Mouse (Mus musculus): ENCODE results near the gene Eif4g3. TPM values are rescaled to one million over a fixed set of nuclear protein-coding genes. Genes with fewer than 3 reads are reported as not detected.

Eif4g3 gene
- polyA plus RNA-seq, 1 experiment from 2014 or later: 56.9 TPM

- Histone ChIP-seq H3K36me3 (ENCODE audit: control insufficient read depth, insufficient read depth, low read length) (no peaks in the 10 kb centered on the region), H3K4me3 (ENCODE audit: low read depth, low read length) (peak overlapping the region; percentile 100), H3K9me3 (ENCODE audit: control insufficient read depth, low read length) (no peaks in the 10 kb centered on the region), H3K4me1 (replicated peaks; ENCODE audit: control insufficient read depth, insufficient read depth, low read length) (peaks cover 5% of the 10 kb centered on the region; the same call in 1 of the 2 replicates), H3K27me3 (ENCODE audit: control insufficient read depth, insufficient read depth, low read length) (no peaks in the 10 kb centered on the region), H3K4me2 (replicated peaks; ENCODE audit: low read depth, low read length) (peak overlapping the region; percentile 80), H3K27ac (ENCODE audit: low read depth, low read length) (peak overlapping the region; percentile 99), H3K9ac (ENCODE audit: low read depth, low read length) (peak overlapping the region; percentile 98)
- ATAC-seq (ENCODE audit: low FRiP score) (peak; percentile 96), DNase-seq (ENCODE audit: low spot score) (peak; percentile 99)
- WGBS: 1% methylated on average over 42 of the region's 68 CpGs
Observed at GRCm38 (mm10) chr4:138216891-138217392, 224.1 kb downstream of the Eif4g3 start.

GRCm38 (mm10) chr4:138217441-138217840 lies 224.6 kb downstream of the Eif4g3 start:
- H3K9ac ChIP-seq (ENCODE audit: low read depth, low read length): peak overlapping the region; percentile 98
- DNase-seq (ENCODE audit: low spot score) (peak; percentile 47), ATAC-seq (ENCODE audit: low FRiP score) (0 out of 2 replicates have a peak, but pooled peaks have one; percentile 25)
- peak overlapping the region; percentile 100 for H3K4me3 ChIP-seq (ENCODE audit: low read depth, low read length)
- peaks cover 5% of the 10 kb centered on the region; the same call in 1 of the 2 replicates for H3K4me1 ChIP-seq (replicated peaks; ENCODE audit: control insufficient read depth, insufficient read depth, low read length)
- WGBS: under 1% methylated on average over 36 of the region's 36 CpGs
- peak overlapping the region; percentile 80 for H3K4me2 ChIP-seq (replicated peaks; ENCODE audit: low read depth, low read length)
- H3K27ac ChIP-seq (ENCODE audit: low read depth, low read length): peak overlapping the region; percentile 99
- H3K27me3 ChIP-seq (ENCODE audit: control insufficient read depth, insufficient read depth, low read length): no peaks in the 10 kb centered on the region
- H3K9me3 ChIP-seq (ENCODE audit: control insufficient read depth, low read length): no peaks in the 10 kb centered on the region
- H3K36me3 ChIP-seq (ENCODE audit: control insufficient read depth, insufficient read depth, low read length): no peaks in the 10 kb centered on the region

- Histone ChIP-seq H3K27me3 (ENCODE audit: control insufficient read depth, insufficient read depth, low read length) (no peaks in the 10 kb centered on the region), H3K36me3 (ENCODE audit: control insufficient read depth, insufficient read depth, low read length) (no peaks in the 10 kb centered on the region), H3K4me1 (replicated peaks; ENCODE audit: control insufficient read depth, insufficient read depth, low read length) (peaks cover 5% of the 10 kb centered on the region; the same call in 1 of the 2 replicates), H3K9ac (ENCODE audit: low read depth, low read length) (peak overlapping the region; percentile 98), H3K4me2 (replicated peaks; ENCODE audit: low read depth, low read length) (peak overlapping the region; percentile 80), H3K27ac (ENCODE audit: low read depth, low read length) (peak overlapping the region; percentile 99; the same call in 1 of the 2 replicates), H3K4me3 (ENCODE audit: low read depth, low read length) (peak overlapping the region; percentile 100), H3K9me3 (ENCODE audit: control insufficient read depth, low read length) (no peaks in the 10 kb centered on the region)
- DNase-seq (ENCODE audit: low spot score) (no peak), ATAC-seq (ENCODE audit: low FRiP score) (no peak)
- WGBS: 89% methylated on average over 11 of the region's 11 CpGs
Observed at GRCm38 (mm10) chr4:138217951-138218685, 225.3 kb downstream of the Eif4g3 start.

- no peak for DNase-seq (ENCODE audit: low spot score)
- 89% methylated on average over 5 of the region's 5 CpGs for WGBS
- no peaks in the 10 kb centered on the region for H3K9me3 ChIP-seq (ENCODE audit: control insufficient read depth, low read length)
- no peak overlapping the region for H3K4me3 ChIP-seq (ENCODE audit: low read depth, low read length)
- H3K27ac ChIP-seq (ENCODE audit: low read depth, low read length): no peak overlapping the region
- peaks cover 7% of the 10 kb centered on the region for H3K36me3 ChIP-seq (ENCODE audit: control insufficient read depth, insufficient read depth, low read length)
- no peak for ATAC-seq (ENCODE audit: low FRiP score)
- peaks cover 5% of the 10 kb centered on the region; the same call in 1 of the 2 replicates for H3K4me1 ChIP-seq (replicated peaks; ENCODE audit: control insufficient read depth, insufficient read depth, low read length)
- H3K4me2 ChIP-seq (replicated peaks; ENCODE audit: low read depth, low read length): no peak overlapping the region
- H3K27me3 ChIP-seq (ENCODE audit: control insufficient read depth, insufficient read depth, low read length): no peaks in the 10 kb centered on the region
- H3K9ac ChIP-seq (ENCODE audit: low read depth, low read length): no peak overlapping the region
Observed at GRCm38 (mm10) chr4:138219331-138219730, 226.5 kb downstream of the Eif4g3 start.

- no peak overlapping the region for H3K27ac ChIP-seq (ENCODE audit: low read depth, low read length)
- H3K36me3 ChIP-seq (ENCODE audit: control insufficient read depth, insufficient read depth, low read length): peaks cover 11% of the 10 kb centered on the region
- H3K27me3 ChIP-seq (ENCODE audit: control insufficient read depth, insufficient read depth, low read length): no peaks in the 10 kb centered on the region
- ATAC-seq (ENCODE audit: low FRiP score): no peak
- WGBS: 90% methylated on average over 7 of the region's 7 CpGs
- H3K4me3 ChIP-seq (ENCODE audit: low read depth, low read length): no peak overlapping the region
- H3K4me2 ChIP-seq (replicated peaks; ENCODE audit: low read depth, low read length): no peak overlapping the region
- H3K9me3 ChIP-seq (ENCODE audit: control insufficient read depth, low read length): no peaks in the 10 kb centered on the region
- peaks cover 5% of the 10 kb centered on the region; the same call in 1 of the 2 replicates for H3K4me1 ChIP-seq (replicated peaks; ENCODE audit: control insufficient read depth, insufficient read depth, low read length)
- no peak for DNase-seq (ENCODE audit: low spot score)
- H3K9ac ChIP-seq (ENCODE audit: low read depth, low read length): no peak overlapping the region
Observed at GRCm38 (mm10) chr4:138220761-138221160, 227.9 kb downstream of the Eif4g3 start.

- H3K27me3 ChIP-seq (ENCODE audit: control insufficient read depth, insufficient read depth, low read length): no peaks in the 10 kb centered on the region
- 86% methylated on average over 5 of the region's 5 CpGs for WGBS
- peaks cover 5% of the 10 kb centered on the region; the same call in 1 of the 2 replicates for H3K4me1 ChIP-seq (replicated peaks; ENCODE audit: control insufficient read depth, insufficient read depth, low read length)
- H3K27ac ChIP-seq (ENCODE audit: low read depth, low read length): no peak overlapping the region
- H3K9ac ChIP-seq (ENCODE audit: low read depth, low read length): no peak overlapping the region
- ATAC-seq (ENCODE audit: low FRiP score) (no peak), DNase-seq (ENCODE audit: low spot score) (no peak)
- no peak overlapping the region for H3K4me3 ChIP-seq (ENCODE audit: low read depth, low read length)
- H3K9me3 ChIP-seq (ENCODE audit: control insufficient read depth, low read length): no peaks in the 10 kb centered on the region
- H3K4me2 ChIP-seq (replicated peaks; ENCODE audit: low read depth, low read length): no peak overlapping the region
- peaks cover 11% of the 10 kb centered on the region for H3K36me3 ChIP-seq (ENCODE audit: control insufficient read depth, insufficient read depth, low read length)
Observed at GRCm38 (mm10) chr4:138221406-138221805, 228.6 kb downstream of the Eif4g3 start.

- Histone ChIP-seq H3K4me3 (ENCODE audit: low read depth, low read length) (no peak overlapping the region), H3K4me2 (replicated peaks; ENCODE audit: low read depth, low read length) (no peak overlapping the region), H3K27ac (ENCODE audit: low read depth, low read length) (no peak overlapping the region), H3K4me1 (replicated peaks; ENCODE audit: control insufficient read depth, insufficient read depth, low read length) (peaks cover 5% of the 10 kb centered on the region; the same call in 1 of the 2 replicates), H3K27me3 (ENCODE audit: control insufficient read depth, insufficient read depth, low read length) (no peaks in the 10 kb centered on the region), H3K36me3 (ENCODE audit: control insufficient read depth, insufficient read depth, low read length) (peaks cover 11% of the 10 kb centered on the region), H3K9ac (ENCODE audit: low read depth, low read length) (no peak overlapping the region), H3K9me3 (ENCODE audit: control insufficient read depth, low read length) (no peaks in the 10 kb centered on the region)
- 92% methylated on average over 5 of the region's 5 CpGs for WGBS
- DNase-seq (ENCODE audit: low spot score) (no peak), ATAC-seq (ENCODE audit: low FRiP score) (no peak)
Observed at GRCm38 (mm10) chr4:138222396-138222795, 229.6 kb downstream of the Eif4g3 start.

GRCm38 (mm10) chr4:138223623-138224022 lies 230.8 kb downstream of the Eif4g3 start:
- no peak for DNase-seq (ENCODE audit: low spot score)
- 91% methylated on average over 10 of the region's 10 CpGs for WGBS
- Histone ChIP-seq H3K36me3 (ENCODE audit: control insufficient read depth, insufficient read depth, low read length) (peaks cover 16% of the 10 kb centered on the region), H3K4me2 (replicated peaks; ENCODE audit: low read depth, low read length) (no peak overlapping the region), H3K4me3 (ENCODE audit: low read depth, low read length) (no peak overlapping the region), H3K9ac (ENCODE audit: low read depth, low read length) (no peak overlapping the region), H3K27ac (ENCODE audit: low read depth, low read length) (no peak overlapping the region), H3K4me1 (replicated peaks; ENCODE audit: control insufficient read depth, insufficient read depth, low read length) (no peaks in the 10 kb centered on the region), H3K27me3 (ENCODE audit: control insufficient read depth, insufficient read depth, low read length) (no peaks in the 10 kb centered on the region), H3K9me3 (ENCODE audit: control insufficient read depth, low read length) (no peaks in the 10 kb centered on the region)
- no peak for ATAC-seq (ENCODE audit: low FRiP score)

Data from hindbrain, embryonic 11.5 days (tissue).